Mouse (Mus musculus): ENCODE results near the gene Larp1. TPM values are rescaled to one million over a fixed set of nuclear protein-coding genes. Genes with fewer than 3 reads are reported as not detected.

Larp1 gene
- polyA plus RNA-seq, 1 experiment from 2014 or later = 14.0 TPM

DNA sequence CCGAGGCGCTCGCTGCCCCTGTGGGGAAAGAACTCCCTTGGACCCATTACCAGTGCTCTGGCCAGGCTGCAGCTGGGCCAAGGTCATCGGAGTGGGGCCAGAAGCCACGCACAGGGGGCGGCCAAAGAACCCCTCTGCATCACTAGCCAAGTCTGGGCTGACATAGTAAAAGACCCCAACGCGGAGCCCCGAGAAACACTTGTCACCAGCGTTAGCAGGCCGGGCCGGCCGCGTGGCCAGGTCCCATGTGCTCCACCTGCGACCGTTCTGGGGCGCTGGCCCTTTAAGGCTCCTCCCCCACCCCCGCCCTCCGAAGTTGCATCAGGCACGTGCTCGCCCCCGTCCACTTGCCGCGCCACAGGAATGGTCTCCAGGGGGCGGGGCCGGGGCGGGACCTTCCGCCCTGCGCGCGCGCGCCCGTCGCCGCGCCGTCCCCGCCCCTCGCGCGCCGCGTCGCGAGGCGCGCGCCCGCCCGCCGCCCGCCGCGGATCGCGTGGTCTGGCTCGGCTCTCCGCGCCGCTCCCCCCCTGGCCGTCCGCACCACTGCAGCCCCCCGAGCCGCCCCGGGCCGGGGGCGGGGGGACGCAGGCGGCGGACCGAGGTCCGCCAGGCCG, 320 bp upstream of the Larp1 start:
- peak overlapping the region; percentile 93 for H3K27ac ChIP-seq
- peak overlapping the region; percentile 84 for H3K4me2 ChIP-seq (ENCODE audit: low read length)
- DNase-seq (ENCODE audit: low spot score) (peak; percentile 93), ATAC-seq (replicated peaks; ENCODE audit: low FRiP score, low read depth) (peak; percentile 93)
- H3K36me3 ChIP-seq (ENCODE audit: insufficient read depth, low read length) = no peaks in the 10 kb centered on the region
- no peaks in the 10 kb centered on the region for H3K9me3 ChIP-seq (replicated peaks; ENCODE audit: low read length)
- H3K27me3 ChIP-seq (ENCODE audit: insufficient read depth, low read length) = no peaks in the 10 kb centered on the region
- 0 out of 2 replicates have a peak, but pooled peaks have one; percentile 19 for TF ChIP-seq CTCF (IDR thresholded peaks at IDR 0.05; ENCODE audit: low read depth)
- peak overlapping the region; percentile 76 for H3K4me3 ChIP-seq (replicated peaks; ENCODE audit: low read depth, low read length)
- under 1% methylated on average over 63 of the region's 74 CpGs for WGBS
- H3K9ac ChIP-seq (ENCODE audit: low read depth, low read length) = peak overlapping the region; percentile 91
- H3K4me1 ChIP-seq (replicated peaks; ENCODE audit: insufficient read depth, low read length) = peaks cover 13% of the 10 kb centered on the region

DNA sequence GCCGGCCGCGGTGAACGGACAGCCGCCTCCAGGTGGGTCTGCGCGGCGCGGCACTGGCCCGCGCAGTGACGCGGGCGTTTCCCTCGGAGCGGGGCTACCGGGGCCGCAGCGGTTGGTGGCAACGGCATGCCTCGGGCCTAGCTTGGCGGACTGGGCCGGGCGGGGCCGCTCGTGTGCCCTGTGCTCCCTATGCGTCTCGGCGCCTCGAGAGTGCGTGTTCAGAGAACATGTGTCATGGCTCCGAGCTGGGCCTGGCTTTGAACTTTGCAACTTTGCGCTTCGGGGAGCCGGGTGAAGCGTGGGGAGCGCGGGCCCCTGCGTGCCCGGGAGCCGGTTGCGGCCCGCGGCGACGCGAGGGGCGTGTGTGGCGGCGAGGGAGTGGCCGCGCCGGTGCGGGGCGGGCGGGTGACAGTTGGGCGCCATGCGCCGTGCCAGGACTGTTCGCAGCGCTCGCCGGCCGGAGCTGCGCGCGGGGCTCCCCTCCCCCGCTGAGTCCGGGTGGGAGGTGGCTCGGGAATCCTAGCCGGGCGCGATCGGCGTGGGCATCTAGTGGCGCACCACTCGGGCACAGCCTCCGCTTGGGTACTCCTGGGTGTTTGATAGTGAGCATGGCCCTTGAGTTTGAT, 765 bp downstream of the Larp1 start:
- peak overlapping the region; percentile 93 for H3K27ac ChIP-seq
- peak; percentile 47 for ATAC-seq (replicated peaks; ENCODE audit: low FRiP score, low read depth)

DNA sequence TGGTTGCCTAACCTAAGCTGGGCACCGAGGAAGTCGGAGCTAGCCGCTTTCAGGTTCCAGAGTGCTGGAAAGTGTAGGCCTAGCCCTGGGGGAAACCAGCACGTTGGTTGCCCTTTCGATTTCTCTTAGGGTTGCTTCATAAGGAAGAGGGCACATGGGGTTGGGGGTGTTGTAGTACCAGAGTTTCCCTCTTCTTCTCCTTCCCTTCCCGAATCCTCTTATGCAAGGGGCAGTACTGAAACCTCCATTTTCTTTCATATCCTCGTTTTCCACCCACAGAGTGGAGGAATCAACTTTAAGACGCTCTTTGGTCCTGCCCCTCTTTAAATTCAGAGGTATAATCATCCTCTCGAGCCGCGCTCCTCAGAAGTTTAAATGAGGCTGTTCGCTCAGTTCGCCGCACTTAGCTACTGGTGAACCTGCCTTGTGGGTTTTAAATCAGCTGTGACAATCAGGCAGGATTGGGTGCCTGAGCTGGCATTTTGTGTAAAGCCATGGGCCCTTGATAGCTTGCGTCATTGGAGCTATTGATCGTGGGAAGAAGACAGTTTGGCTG, 1.4 kb downstream of the Larp1 start:
- WGBS = 2% methylated on average over 16 of the region's 16 CpGs
- ATAC-seq (replicated peaks; ENCODE audit: low FRiP score, low read depth) (no peak), DNase-seq (ENCODE audit: low spot score) (peak; percentile 57)
- no peaks in the 10 kb centered on the region for H3K27me3 ChIP-seq (ENCODE audit: insufficient read depth, low read length)
- H3K4me1 ChIP-seq (replicated peaks; ENCODE audit: insufficient read depth, low read length) = peaks cover 13% of the 10 kb centered on the region
- H3K36me3 ChIP-seq (ENCODE audit: insufficient read depth, low read length) = no peaks in the 10 kb centered on the region
- peak overlapping the region; percentile 93 for H3K27ac ChIP-seq
- H3K9me3 ChIP-seq (replicated peaks; ENCODE audit: low read length) = no peaks in the 10 kb centered on the region
- peak overlapping the region; percentile 91 for H3K9ac ChIP-seq (ENCODE audit: low read depth, low read length)
- no peak for TF ChIP-seq CTCF (IDR thresholded peaks at IDR 0.05; ENCODE audit: low read depth)
- peak overlapping the region; percentile 84 for H3K4me2 ChIP-seq (ENCODE audit: low read length)
- peak overlapping the region; percentile 76 for H3K4me3 ChIP-seq (replicated peaks; ENCODE audit: low read depth, low read length)

More for the DNA sequence above, 765 bp downstream of the Larp1 start:
- Histone ChIP-seq H3K27me3 (ENCODE audit: insufficient read depth, low read length) (no peaks in the 10 kb centered on the region), H3K4me1 (replicated peaks; ENCODE audit: insufficient read depth, low read length) (peaks cover 13% of the 10 kb centered on the region), H3K9ac (ENCODE audit: low read depth, low read length) (peak overlapping the region; percentile 91), H3K4me2 (ENCODE audit: low read length) (peak overlapping the region; percentile 84), H3K9me3 (replicated peaks; ENCODE audit: low read length) (no peaks in the 10 kb centered on the region), H3K36me3 (ENCODE audit: insufficient read depth, low read length) (no peaks in the 10 kb centered on the region), H3K4me3 (replicated peaks; ENCODE audit: low read depth, low read length) (peak overlapping the region; percentile 76)
- WGBS = under 1% methylated on average over 75 of the region's 78 CpGs
- DNase-seq (ENCODE audit: low spot score) = peak; percentile 54
- TF ChIP-seq CTCF (IDR thresholded peaks at IDR 0.05; ENCODE audit: low read depth) = no peak

GRCm38 (mm10) chr11:58010930-58011329, 2.1 kb downstream of the Larp1 start:
- DNase-seq (ENCODE audit: low spot score) = no peak
- no peak overlapping the region for H3K27ac ChIP-seq

DNA sequence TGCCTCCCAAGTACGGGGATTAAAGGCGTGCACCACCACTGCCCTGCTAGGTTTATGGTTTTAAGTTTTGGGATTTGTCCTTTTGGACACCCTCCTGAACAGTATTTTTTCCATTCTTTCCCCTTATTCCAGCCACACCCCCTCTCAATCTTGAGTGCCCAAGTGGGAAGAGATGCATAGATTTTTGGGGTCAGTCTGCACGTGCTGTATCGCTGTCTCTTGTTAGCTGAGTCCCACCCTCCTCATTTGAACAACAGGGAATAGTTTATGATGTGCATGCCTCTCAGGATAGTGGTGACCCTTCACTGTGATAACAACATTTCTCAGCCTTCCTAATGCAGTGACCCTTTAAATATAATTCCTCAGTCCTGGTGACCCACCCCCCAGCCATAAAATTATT, 2.9 kb downstream of the Larp1 start:
- no peak overlapping the region for H3K27ac ChIP-seq
- peaks cover 23% of the 10 kb centered on the region for H3K4me1 ChIP-seq (replicated peaks; ENCODE audit: insufficient read depth, low read length)
- no peaks in the 10 kb centered on the region for H3K9me3 ChIP-seq (replicated peaks; ENCODE audit: low read length)
- no peak for DNase-seq (ENCODE audit: low spot score)
- no peak overlapping the region for H3K4me3 ChIP-seq (replicated peaks; ENCODE audit: low read depth, low read length)
- no peaks in the 10 kb centered on the region for H3K36me3 ChIP-seq (ENCODE audit: insufficient read depth, low read length)
- no peak overlapping the region for H3K9ac ChIP-seq (ENCODE audit: low read depth, low read length)
- TF ChIP-seq CTCF (IDR thresholded peaks at IDR 0.05; ENCODE audit: low read depth) = no peak
- 66% methylated on average over 4 of the region's 4 CpGs for WGBS
- no peak for ATAC-seq (replicated peaks; ENCODE audit: low FRiP score, low read depth)
- H3K4me2 ChIP-seq (ENCODE audit: low read length) = 0 out of 2 replicates have a peak overlapping the region, but pooled peaks have one; percentile 6
- H3K27me3 ChIP-seq (ENCODE audit: insufficient read depth, low read length) = no peaks in the 10 kb centered on the region

More at GRCm38 (mm10) chr11:58010930-58011329, 2.1 kb downstream of the Larp1 start:
- H3K36me3 ChIP-seq (ENCODE audit: insufficient read depth, low read length) = no peaks in the 10 kb centered on the region
- TF ChIP-seq CTCF (IDR thresholded peaks at IDR 0.05; ENCODE audit: low read depth) = no peak
- WGBS = 18% methylated on average over 1 of the region's 1 CpGs
- H3K4me3 ChIP-seq (replicated peaks; ENCODE audit: low read depth, low read length) = peak overlapping the region; percentile 76
- peaks cover 14% of the 10 kb centered on the region for H3K4me1 ChIP-seq (replicated peaks; ENCODE audit: insufficient read depth, low read length)
- peak overlapping the region; percentile 84 for H3K4me2 ChIP-seq (ENCODE audit: low read length)
- no peaks in the 10 kb centered on the region for H3K9me3 ChIP-seq (replicated peaks; ENCODE audit: low read length)
- no peaks in the 10 kb centered on the region for H3K27me3 ChIP-seq (ENCODE audit: insufficient read depth, low read length)
- H3K9ac ChIP-seq (ENCODE audit: low read depth, low read length) = 0 out of 2 replicates have a peak overlapping the region, but pooled peaks have one; percentile 91
- ATAC-seq (replicated peaks; ENCODE audit: low FRiP score, low read depth) = no peak

GRCm38 (mm10) chr11:58012674-58013073, 3.8 kb downstream of the Larp1 start:
- no peak overlapping the region for H3K4me2 ChIP-seq (ENCODE audit: low read length)
- no peak overlapping the region for H3K9ac ChIP-seq (ENCODE audit: low read depth, low read length)
- TF ChIP-seq CTCF (IDR thresholded peaks at IDR 0.05; ENCODE audit: low read depth) = peak; percentile 35; the same call in 1 of the 2 replicates
- no peaks in the 10 kb centered on the region for H3K9me3 ChIP-seq (replicated peaks; ENCODE audit: low read length)
- H3K27ac ChIP-seq = no peak overlapping the region
- H3K4me3 ChIP-seq (replicated peaks; ENCODE audit: low read depth, low read length) = no peak overlapping the region
- ATAC-seq (replicated peaks; ENCODE audit: low FRiP score, low read depth) = no peak
- DNase-seq (ENCODE audit: low spot score) = no peak
- H3K27me3 ChIP-seq (ENCODE audit: insufficient read depth, low read length) = no peaks in the 10 kb centered on the region
- no peaks in the 10 kb centered on the region for H3K36me3 ChIP-seq (ENCODE audit: insufficient read depth, low read length)
- WGBS = 70% methylated on average over 1 of the region's 1 CpGs
- peaks cover 28% of the 10 kb centered on the region for H3K4me1 ChIP-seq (replicated peaks; ENCODE audit: insufficient read depth, low read length)

All from kidney, postnatal 0 days (tissue).